Mouse (Mus musculus) left cerebral cortex, adult 2 months (tissue): Measurements from ENCODE around the gene Nono. TPM values are rescaled to one million over a fixed set of nuclear protein-coding genes. Genes with fewer than 3 reads are reported as not detected.

Experiments used
- DNase-seq, 2 experiments: peaks; one replicate each; pipeline ENCODE4 v3.0.0; 2021 to 2022; ENCODE audit warnings: low spot score in 2 of 2, mixed read lengths in 1 of 2; ENCODE audit errors: extremely low spot score in 1 of 2
- H3K27ac ChIP-seq: fragments of 200-600 bp; 2 replicates; pipeline ENCODE4 v1.8.1; 2022
- H3K4me3 ChIP-seq: fragments of 200-600 bp; 2 replicates; pipeline ENCODE4 v1.8.1; 2022
- CTCF ChIP-seq: fragments of 200-600 bp; IDR thresholded peaks from 2 replicates; pipeline ENCODE4 v1.8.1; 2022; ENCODE audit warnings: antibody characterized with exemption, mild to moderate bottlenecking, moderate library complexity
- intact Hi-C: fragments of 180-260 bp; cut with DNase I; formaldehyde crosslinking; loops from one replicate; pipeline ENCODE4 v1.15.1; 2025
- total RNA-seq, 2 experiments: library from RNA; stranded (reverse); gene quantifications; 2 replicates each; pipeline ENCODE4 v1.2.3; 2021

Nono gene
- total RNA-seq, 2 experiments from 2014 or later = 98.2 to 123 TPM

GRCm38 (mm10) chrX:101419725-101420699 lies 9.1 kb upstream of the Nono start:
- intact Hi-C loops = loop anchor here (1.0 to 5.0 kb wide), 4 partner anchors 9 to 288 kb away; partner anchors contain the start of genes Nono and Taf1
- no peak for TF ChIP-seq CTCF
- peak overlapping the region; percentile 59 for H3K4me3 ChIP-seq
- H3K27ac ChIP-seq = peak overlapping the region; percentile 91
- peak; percentile 84 for DNase-seq

- DNase-seq = no peak
- Histone ChIP-seq H3K27ac (peak within 1 kb of the TSS; percentile 91), H3K4me3 (peak within 1 kb of the TSS; percentile 59)
- TF ChIP-seq CTCF = no peak
- intact Hi-C loops = no loop called here
These were observed 8.4 kb upstream of the Nono start, which contains the start of gene Zmym3 for GRCm38 (mm10) chrX:101420700-101421095. Gene Zmym3 (minus strand): TSS chrX:101420849.

- intact Hi-C loops = loop anchor here (1.0 kb wide), 1 partner anchor 43 kb away; no protein-coding TSS in a partner anchor
- H3K4me3 ChIP-seq = no peak overlapping the region
- DNase-seq = no peak
- TF ChIP-seq CTCF = no peak
- H3K27ac ChIP-seq = no peak overlapping the region
These were observed 5.7 kb upstream of the Nono start for GRCm38 (mm10) chrX:101423462-101423861.

GRCm38 (mm10) chrX:101427774-101428173 lies 1.3 kb upstream of the Nono start:
- intact Hi-C loops = no loop called here
- TF ChIP-seq CTCF = peak; percentile 43
- H3K27ac ChIP-seq = no peak overlapping the region

GRCm38 (mm10) chrX:101428785-101429141 lies 355 bp upstream of the Nono start:
- no peak for TF ChIP-seq CTCF
- peak overlapping the region; percentile 56 for H3K4me3 ChIP-seq
- intact Hi-C loops = loop anchor here (1.0 kb wide), 1 partner anchor 9 kb away; no protein-coding TSS in a partner anchor
- H3K27ac ChIP-seq = peak overlapping the region; percentile 88
- DNase-seq = no peak

More at GRCm38 (mm10) chrX:101427774-101428173, 1.3 kb upstream of the Nono start:
- no peak overlapping the region for H3K4me3 ChIP-seq
- no peak for DNase-seq

- no peak for DNase-seq
- Histone ChIP-seq H3K27ac (peak overlapping the region; percentile 76), H3K4me3 (peak overlapping the region; percentile 56)
- TF ChIP-seq CTCF = no peak
- intact Hi-C loops = loop anchor here (1.0 to 10.0 kb wide), 2 partner anchors 11 to 215 kb away; partner anchors contain the start of gene Ogt
These were observed 858 bp downstream of the Nono start for GRCm38 (mm10) chrX:101429976-101430375.

- intact Hi-C loops = loop anchor here (10.0 kb wide), 1 partner anchor 106 kb away; no protein-coding TSS in a partner anchor
- no peak for TF ChIP-seq CTCF
- DNase-seq = no peak
- Histone ChIP-seq H3K4me3 (no peak within 1 kb of the TSS), H3K27ac (no peak within 1 kb of the TSS)
These were observed 19.9 kb downstream of the Nono start, which contains the start of gene Itgb1bp2 for GRCm38 (mm10) chrX:101448886-101449475. Gene Itgb1bp2 (plus strand): TSS chrX:101449088.

GRCm38 (mm10) chrX:101451147-101451546 lies 22.0 kb downstream of the Nono start:
- no peak for TF ChIP-seq CTCF
- Histone ChIP-seq H3K27ac (no peak overlapping the region), H3K4me3 (no peak overlapping the region)
- intact Hi-C loops = no loop called here
- DNase-seq = no peak

- TF ChIP-seq CTCF = no peak
- no peak for DNase-seq
- Histone ChIP-seq H3K27ac (no peak overlapping the region), H3K4me3 (no peak overlapping the region)
- intact Hi-C loops = no loop called here
These were observed 22.5 kb downstream of the Nono start for GRCm38 (mm10) chrX:101451591-101451990.

- Histone ChIP-seq H3K4me3 (no peak overlapping the region), H3K27ac (no peak overlapping the region)
- DNase-seq = no peak
- TF ChIP-seq CTCF = no peak
- intact Hi-C loops = no loop called here
These were observed 43.1 kb downstream of the Nono start for GRCm38 (mm10) chrX:101472202-101472601.

- intact Hi-C loops = no loop called here
- TF ChIP-seq CTCF = no peak
- H3K4me3 ChIP-seq = no peak overlapping the region
- no peak overlapping the region for H3K27ac ChIP-seq
- DNase-seq = no peak
These were observed 52.7 kb downstream of the Nono start for GRCm38 (mm10) chrX:101481604-101482350.
